In genomic region chr7:29981860-29982259, GRCm38 (mm10) we compare ENCODE assay signal across 17 mouse cellular contexts. TPM values are rescaled to one million over a fixed set of nuclear protein-coding genes. Genes with fewer than 3 reads are reported as not detected.
A peak's percentile ranks its signal among the peaks of the same experiment; 100 is the strongest.
DNase-seq lines count a peak whose midpoint lies in the region; ATAC-seq and TF ChIP-seq lines count a peak whose summit lies in the region.
"Had no signal": no experiment of that assay in that cellular context is flagged by ENCODE, and none has a peak within 500 bp of the region (broad histone marks: within the 10 kb centered on the region; RNA-seq: fewer than 3 reads in every experiment).

No protein-coding gene starts in this region.

- no peak for TF ChIP-seq EP300 in heart, postnatal 0 days (IDR thresholded peaks at IDR 0.05; ENCODE audit: low read depth)

- no peak overlapping the region for H3K4me3 ChIP-seq in gastrocnemius, adult 2 months
- H3K4me3 ChIP-seq in hindbrain, embryonic 14.5 days (replicated peaks; ENCODE audit: low read length): no peak overlapping the region
- H3K4me3 ChIP-seq in hindbrain, embryonic 12.5 days: no peak overlapping the region
- H3K4me3 ChIP-seq in lung, embryonic 16.5 days (ENCODE audit: low read length): no peak overlapping the region
- peak overlapping the region; percentile 13; the same call in 1 of the 2 replicates for H3K4me3 ChIP-seq in heart, postnatal 0 days (ENCODE audit: low read depth, low read length)
- H3K4me3 ChIP-seq: embryonic facial prominence, embryonic 13.5 days; forebrain, embryonic 12.5 days; liver, embryonic 12.5 days had no signal

- intact Hi-C loops in gastrocnemius, adult 2 months (cut with DNase I): loop anchor here (2.0 to 5.0 kb wide), 2 partner anchors 27 to 75 kb away; partner anchors contain the start of genes Zfp27, Zfp383 and Zfp74
- intact Hi-C loops in gastrocnemius, postnatal 14 days (cut with DNase I; ENCODE audit: low total_unique reads): no loop called here

- 0 out of 2 replicates have a peak overlapping the region, but pooled peaks have one; percentile 86 for H3K9ac ChIP-seq in hindbrain, embryonic 14.5 days
- no peak overlapping the region for H3K9ac ChIP-seq in hindbrain, embryonic 12.5 days
- no peak overlapping the region for H3K9ac ChIP-seq in lung, embryonic 16.5 days (ENCODE audit: low read length)
- H3K9ac ChIP-seq in heart, postnatal 0 days (replicated peaks; ENCODE audit: low read depth, low read length): no peak overlapping the region
- H3K9ac ChIP-seq: embryonic facial prominence, embryonic 13.5 days; forebrain, embryonic 12.5 days; liver, embryonic 12.5 days; midbrain, embryonic 15.5 days had no signal

- H3K4me1 ChIP-seq in hindbrain, embryonic 14.5 days (replicated peaks; ENCODE audit: control insufficient read depth, insufficient read depth, low read length): peaks cover 19% of the 10 kb centered on the region
- peaks cover 17% of the 10 kb centered on the region for H3K4me1 ChIP-seq in hindbrain, embryonic 12.5 days
- H3K4me1 ChIP-seq in lung, embryonic 16.5 days (replicated peaks; ENCODE audit: control insufficient read depth, insufficient read depth, low read length): peaks cover 15% of the 10 kb centered on the region
- H3K4me1 ChIP-seq in heart, postnatal 0 days (ENCODE audit: control insufficient read depth, insufficient read depth): peaks cover 21% of the 10 kb centered on the region

- DNase-seq in gastrocnemius, adult 2 months: no peak
- DNase-seq in gastrocnemius, postnatal 14 days: no peak
- DNase-seq in hindbrain, embryonic 14.5 days (ENCODE audit: low spot score): no peak
- no peak for DNase-seq in lung, adult 18-20 months
- DNase-seq in heart, postnatal 0 days (ENCODE audit: low spot score): no peak
- DNase-seq in T-cell, adult 2 months (ENCODE audit: low spot score): no peak
- DNase-seq: adrenal gland, adult 2 months; cerebellum, adult 11 months had no signal

- no peak for TF ChIP-seq CTCF in gastrocnemius, adult 2 months (IDR thresholded peaks at IDR 0.05)
- TF ChIP-seq CTCF in heart, postnatal 0 days (IDR thresholded peaks at IDR 0.05; ENCODE audit: low read depth): no peak

- no peak overlapping the region for H3K4me2 ChIP-seq in hindbrain, embryonic 14.5 days (replicated peaks)
- no peak overlapping the region for H3K4me2 ChIP-seq in hindbrain, embryonic 12.5 days (replicated peaks)
- H3K4me2 ChIP-seq in lung, embryonic 16.5 days (ENCODE audit: low read depth, low read length): peak overlapping the region; percentile 61; the same call in 1 of the 2 replicates
- peak overlapping the region; percentile 64; the same call in 1 of the 2 replicates for H3K4me2 ChIP-seq in heart, postnatal 0 days (ENCODE audit: low read depth, low read length)

- no peaks in the 10 kb centered on the region for H3K9me3 ChIP-seq in hindbrain, embryonic 14.5 days (ENCODE audit: control insufficient read depth, low read length)
- H3K9me3 ChIP-seq in hindbrain, embryonic 12.5 days (replicated peaks): no peaks in the 10 kb centered on the region
- H3K9me3 ChIP-seq in lung, embryonic 16.5 days (ENCODE audit: control insufficient read depth, low read length): no peaks in the 10 kb centered on the region; the same call in 1 of the 2 replicates
- 0 out of 2 replicates have a peak, but pooled peaks cover 3% of the 10 kb centered on the region for H3K9me3 ChIP-seq in heart, postnatal 0 days (replicated peaks; ENCODE audit: control insufficient read depth, low read length)
- H3K9me3 ChIP-seq: embryonic facial prominence, embryonic 13.5 days; forebrain, embryonic 12.5 days; liver, embryonic 12.5 days; midbrain, embryonic 15.5 days had no signal

- ATAC-seq in hindbrain, embryonic 14.5 days (ENCODE audit: low FRiP score): no peak
- ATAC-seq in hindbrain, embryonic 12.5 days (ENCODE audit: low FRiP score): no peak
- no peak for ATAC-seq in lung, embryonic 16.5 days (ENCODE audit: low read depth)
- ATAC-seq in heart, postnatal 0 days (ENCODE audit: insufficient read depth, low read depth): no peak
- ATAC-seq: hindbrain, embryonic 16.5 days; liver, embryonic 12.5 days; midbrain, embryonic 15.5 days had no signal

- WGBS in hindbrain, embryonic 14.5 days: 96% methylated on average over 3 of the region's 3 CpGs
- WGBS in hindbrain, embryonic 12.5 days: 90% methylated on average over 3 of the region's 3 CpGs
- 58% methylated on average over 3 of the region's 3 CpGs for WGBS in lung, embryonic 16.5 days
- WGBS in heart, postnatal 0 days: 69% methylated on average over 3 of the region's 3 CpGs

- peak overlapping the region; percentile 99; the same call in 1 of the 2 replicates for H3K27ac ChIP-seq in gastrocnemius, adult 2 months
- no peak overlapping the region for H3K27ac ChIP-seq in hindbrain, embryonic 14.5 days
- H3K27ac ChIP-seq in hindbrain, embryonic 12.5 days: no peak overlapping the region
- H3K27ac ChIP-seq in lung, embryonic 16.5 days (ENCODE audit: low read length): peak overlapping the region; percentile 61
- H3K27ac ChIP-seq in heart, postnatal 0 days (ENCODE audit: low read depth): peak overlapping the region; percentile 99
- H3K27ac ChIP-seq: embryonic facial prominence, embryonic 13.5 days; forebrain, embryonic 12.5 days; liver, embryonic 12.5 days; midbrain, embryonic 15.5 days; stomach, postnatal 0 days had no signal

- H3K36me3 ChIP-seq in hindbrain, embryonic 14.5 days (replicated peaks; ENCODE audit: control insufficient read depth, insufficient read depth): peaks cover 8% of the 10 kb centered on the region
- peaks cover 12% of the 10 kb centered on the region for H3K36me3 ChIP-seq in hindbrain, embryonic 12.5 days
- H3K36me3 ChIP-seq in lung, embryonic 16.5 days (ENCODE audit: control insufficient read depth, insufficient read depth, low read length): peaks cover 9% of the 10 kb centered on the region
- H3K36me3 ChIP-seq in heart, postnatal 0 days (replicated peaks; ENCODE audit: control insufficient read depth, insufficient read depth, low read length): peaks cover 12% of the 10 kb centered on the region; the same call in 1 of the 2 replicates
- H3K36me3 ChIP-seq: midbrain, embryonic 15.5 days had no signal

- H3K27me3 ChIP-seq in hindbrain, embryonic 14.5 days (ENCODE audit: control insufficient read depth, insufficient read depth, low read length): no peaks in the 10 kb centered on the region
- H3K27me3 ChIP-seq in hindbrain, embryonic 12.5 days: no peaks in the 10 kb centered on the region
- H3K27me3 ChIP-seq in lung, embryonic 16.5 days (ENCODE audit: control insufficient read depth, insufficient read depth, low read depth, low read length): no peaks in the 10 kb centered on the region
- no peaks in the 10 kb centered on the region for H3K27me3 ChIP-seq in heart, postnatal 0 days (ENCODE audit: control insufficient read depth, insufficient read depth, low read length)
- H3K27me3 ChIP-seq: CH12.LX; embryonic facial prominence, embryonic 13.5 days; forebrain, embryonic 12.5 days; liver, embryonic 12.5 days; midbrain, embryonic 15.5 days had no signal

RNA-seq across cellular contexts. Expression of gene Zfp568, which starts 1.9 kb away (rescaled TPM):
- 10 to 100 TPM; 12.8 to 16.1 TPM for total RNA-seq in gastrocnemius, adult 2 months (2021)
- total RNA-seq in gastrocnemius, postnatal 14 days (2021): 10 to 100 TPM; 28.5 to 42.5 TPM
- 4.3 and 4.5 TPM in 2 replicates for polyA plus RNA-seq in hindbrain, embryonic 14.5 days (2014; fragmentation: Nextera tagmentation; extraction: Ambion mirVana)
- polyA plus RNA-seq in hindbrain, embryonic 12.5 days (2016; fragmentation: Nextera tagmentation; extraction: Ambion mirVana): 13.2 and 14.9 TPM in 2 replicates
- polyA plus RNA-seq in lung, embryonic 16.5 days (2015; fragmentation: Nextera tagmentation; extraction: Ambion mirVana): 12.3 and 13.8 TPM in 2 replicates
- total RNA-seq in heart, postnatal 0 days (2014; rRNA removed; ENCODE audit: low replicate concordance): 38.3 and 39.3 TPM in 2 replicates
- 9.5 and 13.6 TPM in 2 replicates for polyA plus RNA-seq in heart, postnatal 0 days (2015; fragmentation: Nextera tagmentation; extraction: Ambion mirVana)

RNA-seq across cellular contexts. Expression of gene Zfp74, which starts 28.0 kb away (rescaled TPM):
- 1 to 10 TPM; 5.7 to 6.6 TPM for total RNA-seq in gastrocnemius, adult 2 months (2021)
- 1 to 10 TPM; 4.8 to 7.3 TPM for total RNA-seq in gastrocnemius, postnatal 14 days (2021)
- 17.7 and 23.0 TPM in 2 replicates for polyA plus RNA-seq in hindbrain, embryonic 14.5 days (2014; fragmentation: Nextera tagmentation; extraction: Ambion mirVana)
- 16.4 and 17.2 TPM in 2 replicates for polyA plus RNA-seq in hindbrain, embryonic 12.5 days (2016; fragmentation: Nextera tagmentation; extraction: Ambion mirVana)
- polyA plus RNA-seq in lung, embryonic 16.5 days (2015; fragmentation: Nextera tagmentation; extraction: Ambion mirVana): 9.5 and 9.9 TPM in 2 replicates
- 2.0 and 3.2 TPM in 2 replicates for total RNA-seq in heart, postnatal 0 days (2014; rRNA removed; ENCODE audit: low replicate concordance)
- polyA plus RNA-seq in heart, postnatal 0 days (2015; fragmentation: Nextera tagmentation; extraction: Ambion mirVana): 5.4 and 5.5 TPM in 2 replicates

Comparison
In these comparisons a context has a peak if more than half of its experiments do, and no peak if none do; other contexts are left out.
1. H3K27ac ChIP-seq: peak in gastrocnemius, adult 2 months (single experiment), lung, embryonic 16.5 days (single experiment) and heart, postnatal 0 days (single experiment); none in hindbrain, embryonic 14.5 days (single experiment) and hindbrain, embryonic 12.5 days (single experiment).
2. H3K4me2 ChIP-seq: peak in lung, embryonic 16.5 days (single experiment) and heart, postnatal 0 days (single experiment); none in hindbrain, embryonic 14.5 days (single experiment) and hindbrain, embryonic 12.5 days (single experiment).